Mouse (Mus musculus): ENCODE data around the gene Cd40. TPM values are rescaled to one million over a fixed set of nuclear protein-coding genes. Genes with fewer than 3 reads are reported as not detected.

Gene Cd40
- polyA plus RNA-seq, 1 experiment from 2014 or later = 4.8 TPM

GRCm38 (mm10) chr2:165081257-165081656 is 25.8 kb downstream of the Cd40 start:
- no peaks in the 10 kb centered on the region for H3K9me3 ChIP-seq
- WGBS = 16% methylated on average over 7 of the region's 7 CpGs
- no peak overlapping the region for H3K9ac ChIP-seq (replicated peaks)
- H3K27me3 ChIP-seq = 0 out of 2 replicates have a peak, but pooled peaks cover 8% of the 10 kb centered on the region
- H3K4me1 ChIP-seq = peaks cover 36% of the 10 kb centered on the region
- H3K4me3 ChIP-seq = no peak overlapping the region
- no peak overlapping the region for H3K27ac ChIP-seq (replicated peaks)
- H3K36me3 ChIP-seq = no peaks in the 10 kb centered on the region
- no peak overlapping the region for H3K4me2 ChIP-seq (replicated peaks)
- no peak for ATAC-seq (replicated peaks)

GRCm38 (mm10) chr2:165086634-165087033 is 31.2 kb downstream of the Cd40 start:
- Histone ChIP-seq H3K4me2 (replicated peaks) (no peak overlapping the region), H3K27me3 (no peaks in the 10 kb centered on the region), H3K9ac (replicated peaks) (no peak overlapping the region), H3K4me3 (no peak overlapping the region), H3K27ac (replicated peaks) (peak overlapping the region; percentile 31; the same call in 1 of the 2 replicates), H3K4me1 (peaks cover 9% of the 10 kb centered on the region), H3K36me3 (no peaks in the 10 kb centered on the region), H3K9me3 (no peaks in the 10 kb centered on the region)
- 60% methylated on average over 4 of the region's 4 CpGs for WGBS
- ATAC-seq (replicated peaks) = no peak

GRCm38 (mm10) chr2:165089470-165089869 is 34.0 kb downstream of the Cd40 start:
- H3K27me3 ChIP-seq = no peaks in the 10 kb centered on the region
- H3K9ac ChIP-seq (replicated peaks) = no peak overlapping the region
- WGBS = 49% methylated on average over 14 of the region's 14 CpGs
- no peak overlapping the region for H3K27ac ChIP-seq (replicated peaks)
- H3K9me3 ChIP-seq = no peaks in the 10 kb centered on the region
- H3K4me1 ChIP-seq = peaks cover 13% of the 10 kb centered on the region
- no peaks in the 10 kb centered on the region for H3K36me3 ChIP-seq
- no peak for ATAC-seq (replicated peaks)
- no peak overlapping the region for H3K4me2 ChIP-seq (replicated peaks)
- H3K4me3 ChIP-seq = no peak overlapping the region

GRCm38 (mm10) chr2:165090650-165091049 is 35.2 kb downstream of the Cd40 start, which contains the start of gene 1700025C18Rik:
1700025C18Rik (minus strand) TSS chr2:165090750.
- no peak within 1 kb of the TSS for H3K9ac ChIP-seq (replicated peaks)
- no peaks in the 10 kb centered on the region for H3K36me3 ChIP-seq
- H3K4me2 ChIP-seq (replicated peaks) = no peak within 1 kb of the TSS
- H3K4me1 ChIP-seq = peaks cover 16% of the 10 kb centered on the region
- no peak within 1 kb of the TSS for H3K4me3 ChIP-seq
- 88% methylated on average over 2 of the region's 2 CpGs for WGBS
- no peaks in the 10 kb centered on the region for H3K27me3 ChIP-seq
- no peak for ATAC-seq (replicated peaks)
- H3K27ac ChIP-seq (replicated peaks) = no peak within 1 kb of the TSS
- no peaks in the 10 kb centered on the region for H3K9me3 ChIP-seq

- no peak overlapping the region for H3K4me2 ChIP-seq (replicated peaks)
- H3K4me1 ChIP-seq = peaks cover 18% of the 10 kb centered on the region
- H3K9ac ChIP-seq (replicated peaks) = no peak overlapping the region
- WGBS = 64% methylated on average over 8 of the region's 8 CpGs
- H3K36me3 ChIP-seq = no peaks in the 10 kb centered on the region
- no peak overlapping the region for H3K4me3 ChIP-seq
- no peak overlapping the region for H3K27ac ChIP-seq (replicated peaks)
- no peak for ATAC-seq (replicated peaks)
- H3K27me3 ChIP-seq = no peaks in the 10 kb centered on the region
- no peaks in the 10 kb centered on the region for H3K9me3 ChIP-seq
Observed at GRCm38 (mm10) chr2:165091433-165091965, 36.1 kb downstream of the Cd40 start.

- no peak for ATAC-seq (replicated peaks)
- H3K9ac ChIP-seq (replicated peaks) = no peak overlapping the region
Observed at GRCm38 (mm10) chr2:165092393-165092792, 37.0 kb downstream of the Cd40 start.

GRCm38 (mm10) chr2:165096367-165096766 is 40.9 kb downstream of the Cd40 start:
- Histone ChIP-seq H3K27ac (replicated peaks) (peak overlapping the region; percentile 63), H3K9ac (replicated peaks) (no peak overlapping the region), H3K4me3 (no peak overlapping the region), H3K4me1 (peaks cover 21% of the 10 kb centered on the region), H3K9me3 (no peaks in the 10 kb centered on the region), H3K36me3 (no peaks in the 10 kb centered on the region), H3K27me3 (no peaks in the 10 kb centered on the region), H3K4me2 (replicated peaks) (no peak overlapping the region)
- ATAC-seq (replicated peaks) = peak; percentile 75
- 11% methylated on average over 10 of the region's 10 CpGs for WGBS

More at GRCm38 (mm10) chr2:165092393-165092792, 37.0 kb downstream of the Cd40 start:
- WGBS = 24% methylated on average over 7 of the region's 7 CpGs
- Histone ChIP-seq H3K4me2 (replicated peaks) (no peak overlapping the region), H3K36me3 (no peaks in the 10 kb centered on the region), H3K27ac (replicated peaks) (no peak overlapping the region), H3K27me3 (no peaks in the 10 kb centered on the region), H3K9me3 (no peaks in the 10 kb centered on the region), H3K4me1 (peaks cover 21% of the 10 kb centered on the region), H3K4me3 (no peak overlapping the region)

GRCm38 (mm10) chr2:165098861-165099260 is 43.4 kb downstream of the Cd40 start:
- Histone ChIP-seq H3K4me2 (replicated peaks) (no peak overlapping the region), H3K36me3 (no peaks in the 10 kb centered on the region), H3K9ac (replicated peaks) (no peak overlapping the region), H3K27me3 (no peaks in the 10 kb centered on the region), H3K9me3 (no peaks in the 10 kb centered on the region), H3K4me1 (peaks cover 18% of the 10 kb centered on the region), H3K4me3 (no peak overlapping the region), H3K27ac (replicated peaks) (no peak overlapping the region)
- WGBS = 85% methylated on average over 3 of the region's 3 CpGs
- no peak for ATAC-seq (replicated peaks)

GRCm38 (mm10) chr2:165100749-165101148 is 45.3 kb downstream of the Cd40 start:
- ATAC-seq (replicated peaks) = no peak
- Histone ChIP-seq H3K27ac (replicated peaks) (no peak overlapping the region), H3K27me3 (no peaks in the 10 kb centered on the region), H3K4me2 (replicated peaks) (no peak overlapping the region), H3K9me3 (no peaks in the 10 kb centered on the region), H3K4me3 (no peak overlapping the region), H3K9ac (replicated peaks) (no peak overlapping the region), H3K4me1 (peaks cover 17% of the 10 kb centered on the region), H3K36me3 (no peaks in the 10 kb centered on the region)
- 9% methylated on average over 6 of the region's 6 CpGs for WGBS

- H3K27ac ChIP-seq (replicated peaks) = no peak overlapping the region
- H3K36me3 ChIP-seq = no peaks in the 10 kb centered on the region
- H3K9me3 ChIP-seq = no peaks in the 10 kb centered on the region
- H3K4me2 ChIP-seq (replicated peaks) = no peak overlapping the region
- H3K4me1 ChIP-seq = peaks cover 12% of the 10 kb centered on the region
- H3K4me3 ChIP-seq = no peak overlapping the region
- no peak for ATAC-seq (replicated peaks)
- H3K9ac ChIP-seq (replicated peaks) = no peak overlapping the region
- no peaks in the 10 kb centered on the region for H3K27me3 ChIP-seq
- WGBS = 83% methylated on average over 3 of the region's 3 CpGs
Observed at GRCm38 (mm10) chr2:165102920-165103319, 47.5 kb downstream of the Cd40 start.

- ATAC-seq (replicated peaks) = peak; percentile 17; the same call in 1 of the 2 replicates
- no peak overlapping the region for H3K4me2 ChIP-seq (replicated peaks)
- peaks cover 5% of the 10 kb centered on the region; the same call in 1 of the 2 replicates for H3K27me3 ChIP-seq
- H3K27ac ChIP-seq (replicated peaks) = peak overlapping the region; percentile 40; the same call in 1 of the 2 replicates
- H3K9me3 ChIP-seq = no peaks in the 10 kb centered on the region
- H3K36me3 ChIP-seq = no peaks in the 10 kb centered on the region
- H3K9ac ChIP-seq (replicated peaks) = no peak overlapping the region
- WGBS = 43% methylated on average over 16 of the region's 16 CpGs
- H3K4me3 ChIP-seq = no peak overlapping the region
- H3K4me1 ChIP-seq = peaks cover 12% of the 10 kb centered on the region
Observed at GRCm38 (mm10) chr2:165105513-165106079, 50.2 kb downstream of the Cd40 start.

- Histone ChIP-seq H3K27me3 (peaks cover 15% of the 10 kb centered on the region), H3K36me3 (no peaks in the 10 kb centered on the region), H3K27ac (replicated peaks) (no peak overlapping the region), H3K4me1 (peaks cover 12% of the 10 kb centered on the region), H3K4me3 (no peak overlapping the region), H3K9me3 (no peaks in the 10 kb centered on the region), H3K4me2 (replicated peaks) (no peak overlapping the region), H3K9ac (replicated peaks) (no peak overlapping the region)
- WGBS = 20% methylated on average over 18 of the region's 18 CpGs
- peak; percentile 12; the same call in 1 of the 2 replicates for ATAC-seq (replicated peaks)
Observed at GRCm38 (mm10) chr2:165106585-165106984, 51.2 kb downstream of the Cd40 start.

Measured in forebrain, embryonic 15.5 days (tissue).